Mouse (Mus musculus): Measurements from ENCODE around the gene Lrp4.

DNA sequence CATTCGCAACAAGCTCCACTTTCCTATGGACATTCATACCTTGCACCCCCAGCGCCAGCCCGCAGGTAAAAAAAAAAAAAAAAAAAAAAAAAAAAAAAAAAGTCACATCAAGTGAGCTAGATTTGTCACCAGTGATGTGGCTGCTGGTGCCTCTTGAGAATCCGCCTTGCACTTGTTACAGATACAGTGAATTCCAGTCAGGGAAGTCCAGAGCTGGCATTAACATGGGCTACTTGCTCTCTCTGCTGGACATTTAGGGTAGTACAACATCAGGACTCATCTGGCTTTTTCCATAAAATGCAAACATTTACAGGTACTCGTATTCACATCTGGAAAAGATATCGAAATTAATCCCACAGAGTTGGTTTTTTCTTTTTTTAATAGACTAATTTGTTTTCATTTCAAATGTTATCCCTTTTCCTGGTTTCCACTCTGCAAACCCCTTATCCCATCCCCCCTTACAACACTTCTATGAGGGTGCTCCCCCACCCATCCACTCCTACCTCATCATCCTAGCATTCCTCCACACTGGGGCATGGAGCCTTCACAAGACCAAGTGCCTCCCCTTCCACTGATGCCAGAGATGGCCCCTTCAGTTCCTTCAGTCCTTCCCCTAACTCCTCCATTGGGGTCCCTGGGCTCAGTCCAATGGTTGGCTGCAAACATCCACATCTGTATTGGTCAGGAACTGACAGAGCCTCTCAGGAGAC lies 23.6 kb downstream of the Lrp4 start:
- TF ChIP-seq CTCF (conservative IDR thresholded peaks at IDR 0.05; ENCODE audit: low read length) (peak; percentile 80), NANOG (IDR thresholded peaks at IDR 0.05; ENCODE audit: borderline replicate concordance, low read length) (no peak), POU5F1 (IDR thresholded peaks at IDR 0.05; ENCODE audit: borderline replicate concordance, low read length) (no peak)

Data from E14TG2a.4 (cell line).